Mouse (Mus musculus): Measurements from ENCODE around the gene Gucd1.

Gucd1 gene

DNA sequence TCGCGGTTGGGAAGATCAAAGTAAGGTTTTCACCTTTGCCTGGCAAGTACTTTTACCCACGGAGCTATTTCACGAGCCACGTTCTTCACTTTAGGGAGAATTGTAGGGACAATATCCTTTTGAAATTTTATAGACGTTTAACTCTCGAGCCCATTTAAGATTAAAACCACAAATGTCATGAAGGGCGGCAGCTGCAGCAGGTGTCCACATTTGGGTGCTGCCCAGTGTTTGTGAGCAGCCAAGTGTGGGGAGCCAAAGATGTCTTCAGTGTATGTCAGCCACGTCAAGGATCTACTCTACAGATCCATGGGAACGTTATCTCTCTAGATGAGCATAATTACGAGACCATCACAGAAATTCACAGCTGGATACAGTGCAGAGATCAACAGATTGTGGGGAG, 70.3 kb downstream of the Gucd1 start:
- in situ Hi-C loops (cut with MboI; ENCODE audit: low pct_unique_long_range_greater_than_20kb in 1 of 2, low sequenced_read_pairs in 2 of 2, unreplicated experiment in 1 of 2): loop anchor here in 1 of 2 experiments (25.0 kb wide), 1 partner anchor 260 kb away; no protein-coding TSS in a partner anchor

DNA sequence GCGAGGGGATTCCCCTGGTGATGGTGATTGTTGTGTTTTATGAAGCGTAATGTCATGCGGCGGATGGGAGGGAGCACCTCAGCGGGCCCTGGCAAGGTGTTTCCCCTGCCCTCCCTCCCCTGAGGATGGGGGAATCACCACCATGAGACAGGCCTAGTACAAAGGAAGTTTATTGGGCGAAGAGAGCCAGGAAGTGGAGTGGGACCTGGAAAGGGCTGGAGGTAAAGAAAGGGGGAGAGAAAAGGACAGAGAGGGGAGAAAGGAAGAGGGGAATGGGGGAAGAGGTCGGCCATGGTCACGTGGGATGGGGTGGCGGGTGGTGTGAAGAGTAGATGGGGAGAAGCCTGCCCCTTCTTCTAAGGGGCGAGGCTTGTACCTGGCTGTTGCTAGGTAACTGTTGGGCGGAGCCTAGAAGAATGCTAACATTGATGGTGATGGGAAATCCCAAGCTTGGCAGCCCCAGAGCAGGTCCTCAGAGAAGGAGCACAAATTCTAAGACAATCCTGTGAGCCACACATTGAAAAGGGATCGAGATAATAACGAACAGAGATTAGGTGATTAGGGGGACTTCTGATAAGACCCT, 71.2 kb downstream of the Gucd1 start:
- in situ Hi-C loops (cut with MboI; ENCODE audit: low pct_unique_long_range_greater_than_20kb in 1 of 2, low sequenced_read_pairs in 2 of 2, unreplicated experiment in 1 of 2): loop anchor here in 1 of 2 experiments (25.0 kb wide), 1 partner anchor 259 kb away; no protein-coding TSS in a partner anchor

DNA sequence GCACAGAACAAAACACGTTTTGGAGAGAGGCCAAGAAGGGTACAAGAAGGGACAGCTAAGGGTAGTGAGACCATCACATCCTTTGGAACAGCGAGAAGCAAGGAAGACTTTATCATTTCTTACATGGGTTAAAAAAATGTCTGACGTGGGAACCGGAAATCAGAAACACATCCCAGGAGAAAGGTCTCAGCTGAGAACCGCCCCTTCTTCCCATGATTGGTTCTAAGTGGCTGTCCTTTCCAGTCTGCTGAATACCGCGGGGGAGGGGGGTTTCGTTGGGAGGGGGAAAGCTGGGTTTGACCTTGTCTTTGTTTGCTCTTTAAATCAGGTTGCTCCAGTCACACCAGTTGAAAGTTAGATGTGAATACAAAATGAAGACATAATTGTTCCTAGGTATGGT, 72.7 kb downstream of the Gucd1 start:
- in situ Hi-C loops (cut with MboI; ENCODE audit: low pct_unique_long_range_greater_than_20kb in 1 of 2, low sequenced_read_pairs in 2 of 2, unreplicated experiment in 1 of 2): loop anchor here in 1 of 2 experiments (25.0 kb wide), 1 partner anchor 258 kb away; no protein-coding TSS in a partner anchor

DNA sequence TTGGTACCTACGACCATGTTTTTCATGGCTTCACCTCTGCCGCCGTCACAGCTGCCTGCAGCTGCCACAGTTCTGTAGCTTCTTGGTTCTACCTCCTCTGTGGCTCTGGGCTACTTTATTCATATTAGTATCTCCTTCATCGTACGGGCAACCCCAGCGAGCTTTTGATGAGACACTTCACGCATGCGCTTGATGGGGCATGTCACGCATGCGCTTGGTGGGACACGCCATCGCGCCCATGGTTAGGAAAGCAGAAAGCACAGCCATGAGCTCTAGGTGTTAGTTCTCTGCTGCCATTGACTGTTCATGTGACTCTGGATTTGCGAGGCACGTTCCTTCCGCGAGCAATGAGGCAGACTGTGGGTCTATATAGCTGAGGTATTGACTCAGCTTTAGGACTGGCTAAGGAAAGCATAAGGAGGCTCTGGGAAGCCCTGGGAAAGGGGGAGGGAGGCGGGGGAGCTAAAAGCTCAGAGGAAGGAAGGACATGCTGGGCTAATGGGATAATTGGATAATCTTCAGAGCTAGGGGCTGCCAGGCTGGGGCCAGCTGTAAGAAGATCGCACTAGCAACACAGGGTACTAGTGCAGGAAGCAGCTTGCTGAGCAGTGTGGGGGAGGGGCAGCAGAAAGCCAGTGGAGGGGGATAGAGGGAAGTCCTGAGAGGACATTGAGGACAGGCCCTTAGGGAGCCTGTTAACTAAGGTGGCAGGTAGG, 73.5 kb downstream of the Gucd1 start:
- in situ Hi-C loops (cut with MboI; ENCODE audit: low pct_unique_long_range_greater_than_20kb in 1 of 2, low sequenced_read_pairs in 2 of 2, unreplicated experiment in 1 of 2): loop anchor here in 1 of 2 experiments (5.0 to 25.0 kb wide), 2 partner anchors 43 to 257 kb away; no protein-coding TSS in a partner anchor

DNA sequence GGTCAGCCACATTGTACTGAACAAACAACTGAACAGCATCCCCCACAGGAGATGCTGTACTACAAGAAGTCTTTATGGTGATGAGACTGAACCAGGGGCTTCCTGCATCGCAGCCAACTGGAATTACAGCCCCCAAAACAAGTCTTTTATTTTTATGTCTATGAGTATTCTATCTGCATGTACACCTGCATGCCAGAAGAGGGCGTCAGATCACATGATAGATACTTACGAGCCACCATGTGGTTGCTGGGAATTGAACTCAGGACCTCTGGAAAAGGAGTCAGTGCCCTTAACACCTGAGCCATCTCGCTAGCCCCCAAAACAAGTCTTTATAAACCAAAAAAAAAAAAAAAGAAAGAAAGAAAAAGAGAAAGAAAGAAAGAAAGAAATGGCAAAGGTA, 74.8 kb downstream of the Gucd1 start:
- in situ Hi-C loops (cut with MboI; ENCODE audit: low pct_unique_long_range_greater_than_20kb in 1 of 2, low sequenced_read_pairs in 2 of 2, unreplicated experiment in 1 of 2): loop anchor here in 1 of 2 experiments (5.0 to 25.0 kb wide), 2 partner anchors 44 to 256 kb away; no protein-coding TSS in a partner anchor

DNA sequence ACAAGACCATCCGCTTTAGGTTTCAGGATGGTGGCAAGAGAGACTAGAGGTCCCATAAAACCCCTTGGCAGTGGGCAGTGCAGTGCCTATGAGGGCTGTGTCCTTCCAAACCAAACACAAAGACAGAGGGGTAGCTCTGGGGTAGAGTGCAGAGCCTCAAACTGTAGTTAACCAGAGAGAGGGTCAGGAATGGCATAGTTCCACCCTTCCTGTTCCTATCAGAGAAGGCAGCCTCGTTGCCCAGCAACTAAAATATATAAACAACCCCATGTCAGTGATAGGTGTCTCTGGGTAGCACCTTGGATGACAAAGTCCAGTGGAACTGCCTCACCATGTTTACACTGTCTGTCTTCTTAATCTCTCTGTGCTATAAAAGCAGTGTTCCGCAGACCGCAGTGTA, 76.0 kb downstream of the Gucd1 start:
- in situ Hi-C loops (cut with MboI; ENCODE audit: low pct_unique_long_range_greater_than_20kb in 1 of 2, low sequenced_read_pairs in 2 of 2, unreplicated experiment in 1 of 2): loop anchor here in 1 of 2 experiments (5.0 to 25.0 kb wide), 2 partner anchors 46 to 254 kb away; no protein-coding TSS in a partner anchor

DNA sequence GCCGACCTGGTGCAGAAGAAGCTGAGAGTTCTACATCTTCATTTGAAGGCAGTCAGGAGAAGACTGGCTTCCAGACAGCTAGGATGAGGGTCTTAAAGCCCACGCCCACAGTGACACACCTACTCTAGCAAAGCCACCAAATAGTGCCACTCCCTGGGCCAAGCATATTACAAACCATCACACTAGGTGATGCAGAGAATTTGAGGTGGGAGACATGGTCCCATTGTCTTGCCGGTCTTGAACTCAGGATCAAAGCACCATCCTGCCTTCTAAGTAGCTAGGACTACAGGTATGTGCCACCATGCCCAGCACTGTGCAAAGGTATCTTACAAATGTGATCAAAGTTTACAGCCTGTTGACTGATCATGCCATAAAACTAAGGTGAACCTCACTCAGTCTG, 77.0 kb downstream of the Gucd1 start:
- in situ Hi-C loops (cut with MboI; ENCODE audit: low pct_unique_long_range_greater_than_20kb in 1 of 2, low sequenced_read_pairs in 2 of 2, unreplicated experiment in 1 of 2): loop anchor here in 1 of 2 experiments (5.0 to 25.0 kb wide), 2 partner anchors 47 to 253 kb away; no protein-coding TSS in a partner anchor

DNA sequence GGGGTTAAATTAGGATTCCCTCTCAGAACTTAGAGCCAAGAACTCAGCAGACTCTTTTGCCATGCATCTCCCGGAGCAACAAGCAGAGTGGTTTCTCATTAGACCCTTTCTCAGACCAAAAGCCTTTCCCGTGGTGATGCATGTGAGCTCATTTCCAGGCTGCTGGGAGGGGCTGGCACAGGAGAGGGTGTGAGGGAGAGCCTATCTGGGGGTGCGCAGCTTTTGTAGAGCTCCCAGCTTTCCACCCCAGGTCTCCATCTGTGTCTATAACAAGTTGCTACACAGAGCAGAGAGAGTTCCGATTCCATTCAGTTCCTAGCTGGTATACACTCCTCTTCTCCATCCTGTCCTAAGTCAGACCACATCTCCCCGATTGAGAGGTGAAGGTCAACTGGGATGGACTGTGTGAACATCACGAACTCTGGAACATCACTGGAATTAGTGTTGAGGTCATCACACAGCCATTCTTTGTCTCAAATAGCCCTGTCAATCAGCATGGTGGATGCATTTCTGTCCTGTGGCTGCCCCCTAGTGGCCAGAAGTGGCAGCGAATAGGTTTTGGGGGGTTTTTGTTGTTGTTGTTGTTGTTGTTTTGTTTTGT, 78.5 kb downstream of the Gucd1 start:
- in situ Hi-C loops (cut with MboI; ENCODE audit: low pct_unique_long_range_greater_than_20kb in 1 of 2, low sequenced_read_pairs in 2 of 2, unreplicated experiment in 1 of 2): loop anchor here in 1 of 2 experiments (5.0 to 25.0 kb wide), 2 partner anchors 122 to 252 kb away; partner anchors contain the start of gene Adora2a

DNA sequence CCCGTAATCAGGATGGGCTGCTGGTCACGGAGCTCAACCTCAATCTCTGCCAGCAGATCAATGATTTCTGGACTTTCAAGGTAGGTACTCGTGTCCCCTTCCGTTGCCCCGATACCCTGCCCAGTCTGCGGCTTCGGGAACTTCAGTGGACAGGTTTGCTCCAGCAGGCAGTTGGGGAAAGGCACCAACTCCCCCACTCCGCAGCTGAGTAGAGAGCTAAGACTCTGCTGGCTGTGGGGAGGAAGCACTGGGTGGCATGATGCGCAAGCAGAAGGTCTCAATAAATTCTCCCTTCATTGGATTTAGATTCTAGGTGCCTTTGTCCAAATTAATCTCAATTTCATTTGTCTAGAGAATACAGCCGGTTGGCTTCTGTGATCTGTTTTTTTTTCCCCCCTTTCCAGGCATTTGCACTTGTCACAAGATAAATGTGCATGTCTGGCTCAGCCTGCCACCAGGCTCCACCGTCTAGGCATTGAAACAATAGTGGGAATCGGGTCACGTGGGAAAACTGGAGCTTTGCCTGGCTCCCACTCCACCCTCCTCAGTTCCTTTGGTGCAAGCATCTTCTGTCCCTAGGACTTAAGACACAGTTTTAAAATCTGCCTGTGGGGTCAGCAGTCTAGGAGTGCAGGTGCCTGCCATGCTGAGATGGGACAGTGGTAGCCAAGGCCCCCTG, 79.5 kb downstream of the Gucd1 start:
- in situ Hi-C loops (cut with MboI; ENCODE audit: low pct_unique_long_range_greater_than_20kb in 1 of 2, low sequenced_read_pairs in 2 of 2, unreplicated experiment in 1 of 2): loop anchor here in 1 of 2 experiments (5.0 to 25.0 kb wide), 2 partner anchors 121 to 251 kb away; partner anchors contain the start of gene Adora2a

DNA sequence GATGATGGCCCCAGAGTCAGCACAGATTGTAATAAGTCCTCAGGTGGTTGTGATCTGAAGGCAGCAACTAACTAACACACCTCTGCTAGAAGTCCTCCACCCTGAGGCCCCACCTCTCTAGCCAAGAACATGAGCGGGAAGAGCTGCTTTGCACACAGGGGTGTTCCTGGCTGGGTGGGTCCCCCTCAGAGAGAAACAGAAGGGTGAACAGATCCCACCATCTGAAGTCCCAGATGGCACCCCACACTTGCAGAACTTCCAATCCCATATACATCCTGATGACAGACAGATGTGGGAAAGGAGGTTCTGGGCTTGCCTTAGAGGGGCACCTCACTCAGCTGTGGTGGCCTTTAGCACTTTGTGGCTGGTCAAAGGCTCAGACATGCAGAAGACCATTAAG, 80.5 kb downstream of the Gucd1 start:
- in situ Hi-C loops (cut with MboI; ENCODE audit: low pct_unique_long_range_greater_than_20kb in 1 of 2, low sequenced_read_pairs in 2 of 2, unreplicated experiment in 1 of 2): loop anchor here in 1 of 2 experiments (5.0 to 25.0 kb wide), 2 partner anchors 120 to 250 kb away; partner anchors contain the start of gene Adora2a

DNA sequence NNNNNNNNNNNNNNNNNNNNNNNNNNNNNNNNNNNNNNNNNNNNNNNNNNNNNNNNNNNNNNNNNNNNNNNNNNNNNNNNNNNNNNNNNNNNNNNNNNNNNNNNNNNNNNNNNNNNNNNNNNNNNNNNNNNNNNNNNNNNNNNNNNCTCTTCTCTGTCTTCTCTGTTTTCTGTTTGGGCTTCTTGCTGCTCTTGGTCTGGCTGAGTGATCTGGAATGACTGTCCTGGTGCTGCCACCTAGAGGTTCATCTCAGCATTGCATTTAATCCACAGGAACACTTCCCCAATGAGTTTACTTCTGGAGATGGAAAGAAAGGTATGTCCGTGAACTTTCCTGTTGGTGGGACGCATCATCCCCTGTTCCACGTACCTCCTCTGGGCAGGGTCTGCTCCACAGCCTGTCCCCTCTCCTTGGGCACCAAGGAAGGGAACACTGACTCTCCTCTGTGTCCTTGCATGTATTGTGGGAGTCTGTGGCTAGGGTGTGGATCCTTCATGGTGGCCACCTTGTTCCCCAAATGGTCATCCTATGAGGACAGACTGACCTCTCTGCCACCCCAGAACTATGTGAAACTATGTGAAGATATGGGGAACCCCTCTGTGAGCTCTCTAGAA, 81.1 kb downstream of the Gucd1 start:
- in situ Hi-C loops (cut with MboI; ENCODE audit: low pct_unique_long_range_greater_than_20kb in 1 of 2, low sequenced_read_pairs in 2 of 2, unreplicated experiment in 1 of 2): loop anchor here in 1 of 2 experiments (5.0 to 25.0 kb wide), 2 partner anchors 119 to 249 kb away; partner anchors contain the start of gene Adora2a

DNA sequence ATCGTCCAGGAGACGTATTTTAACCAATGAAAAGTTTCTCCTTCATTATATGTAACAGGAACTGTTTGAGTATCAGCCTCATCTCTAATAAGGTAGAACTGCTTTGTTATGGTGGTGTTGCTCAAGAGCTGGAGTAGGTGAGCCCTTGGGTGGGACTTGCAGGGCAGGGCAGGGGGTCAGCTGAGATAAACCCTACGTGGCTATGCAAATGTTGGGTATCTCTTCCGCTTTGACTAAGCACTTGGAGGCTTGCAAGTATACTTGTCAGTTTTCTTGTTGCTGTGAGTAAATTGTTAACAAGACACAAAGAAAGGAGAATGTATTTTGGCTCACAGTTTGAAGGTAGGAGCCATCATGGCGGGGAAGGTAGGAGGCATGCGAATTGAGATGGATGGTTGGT, 87.1 kb downstream of the Gucd1 start:
- in situ Hi-C loops (cut with MboI; ENCODE audit: low pct_unique_long_range_greater_than_20kb in 1 of 2, low sequenced_read_pairs in 2 of 2, unreplicated experiment in 1 of 2): loop anchor here in 1 of 2 experiments (25.0 kb wide), 1 partner anchor 243 kb away; no protein-coding TSS in a partner anchor

DNA sequence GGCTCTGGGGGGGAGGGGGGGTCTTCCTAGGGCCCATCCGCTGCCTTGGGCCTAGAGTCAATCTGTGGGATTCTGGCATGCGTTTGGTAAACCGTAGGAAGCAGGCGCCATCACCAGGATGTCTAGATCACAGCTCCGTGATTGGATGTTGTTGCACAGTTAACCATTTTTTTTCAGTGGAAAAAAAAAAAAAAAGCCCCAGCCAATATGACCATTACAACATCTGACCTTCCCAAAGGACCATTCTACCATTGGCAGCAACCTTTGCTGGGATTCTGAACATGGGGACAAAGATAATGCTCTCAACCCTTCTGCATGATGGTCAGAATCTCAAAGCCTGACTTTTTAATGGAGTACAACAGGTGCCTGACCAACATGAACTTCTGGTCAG, 87.6 kb downstream of the Gucd1 start:
- in situ Hi-C loops (cut with MboI; ENCODE audit: low pct_unique_long_range_greater_than_20kb in 1 of 2, low sequenced_read_pairs in 2 of 2, unreplicated experiment in 1 of 2): loop anchor here in 1 of 2 experiments (25.0 kb wide), 1 partner anchor 243 kb away; no protein-coding TSS in a partner anchor

DNA sequence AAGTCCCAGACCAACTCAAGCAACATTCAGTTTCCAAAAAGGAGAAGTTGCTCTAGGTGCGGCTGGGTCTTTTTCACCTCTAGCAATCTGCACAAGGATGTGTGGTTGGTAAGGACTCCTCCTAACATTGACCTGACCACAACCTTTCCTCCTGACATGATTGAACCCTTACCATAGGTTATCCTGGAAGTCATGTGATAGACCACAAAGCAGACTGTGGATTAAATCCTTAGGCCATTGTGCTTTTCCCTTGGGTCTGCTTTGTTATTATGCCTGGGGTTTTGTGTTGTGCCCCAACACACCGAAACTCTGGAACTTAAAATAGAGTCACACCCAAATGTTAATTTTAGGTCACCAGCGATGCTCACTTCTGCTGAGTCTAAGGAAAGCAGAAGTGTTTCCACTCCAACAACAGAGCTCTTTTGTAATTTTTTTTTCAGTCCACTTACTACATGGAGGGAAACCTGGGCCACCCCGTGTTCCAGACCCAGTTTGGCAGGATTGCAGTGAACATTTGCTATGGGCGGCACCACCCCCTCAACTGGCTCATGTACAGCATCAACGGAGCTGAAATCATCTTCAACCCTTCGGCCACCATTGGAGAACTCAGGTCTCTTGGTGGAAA, 88.1 kb downstream of the Gucd1 start:
- in situ Hi-C loops (cut with MboI; ENCODE audit: low pct_unique_long_range_greater_than_20kb in 1 of 2, low sequenced_read_pairs in 2 of 2, unreplicated experiment in 1 of 2): loop anchor here in 1 of 2 experiments (25.0 kb wide), 1 partner anchor 242 kb away; no protein-coding TSS in a partner anchor

DNA sequence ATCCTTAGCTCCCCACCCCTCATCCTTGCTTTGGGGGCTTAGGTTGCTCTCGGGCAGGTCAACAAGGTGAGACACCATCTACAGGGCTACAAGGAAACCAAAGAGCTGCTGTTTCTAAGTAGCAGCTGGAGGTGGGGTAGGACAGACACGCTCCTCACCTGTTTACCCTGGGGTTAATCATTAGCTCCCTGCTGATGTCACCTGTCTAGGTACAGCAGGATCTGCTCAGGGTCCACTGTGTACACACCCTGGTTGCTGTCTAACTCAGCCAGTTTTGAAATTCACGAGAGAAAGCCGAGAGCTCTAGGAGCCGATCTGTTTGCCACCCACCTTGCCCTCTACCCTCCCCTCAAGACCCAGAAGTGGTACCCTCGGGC, 88.8 kb downstream of the Gucd1 start:
- in situ Hi-C loops (cut with MboI; ENCODE audit: low pct_unique_long_range_greater_than_20kb in 1 of 2, low sequenced_read_pairs in 2 of 2, unreplicated experiment in 1 of 2): loop anchor here in 1 of 2 experiments (25.0 kb wide), 1 partner anchor 242 kb away; no protein-coding TSS in a partner anchor

DNA sequence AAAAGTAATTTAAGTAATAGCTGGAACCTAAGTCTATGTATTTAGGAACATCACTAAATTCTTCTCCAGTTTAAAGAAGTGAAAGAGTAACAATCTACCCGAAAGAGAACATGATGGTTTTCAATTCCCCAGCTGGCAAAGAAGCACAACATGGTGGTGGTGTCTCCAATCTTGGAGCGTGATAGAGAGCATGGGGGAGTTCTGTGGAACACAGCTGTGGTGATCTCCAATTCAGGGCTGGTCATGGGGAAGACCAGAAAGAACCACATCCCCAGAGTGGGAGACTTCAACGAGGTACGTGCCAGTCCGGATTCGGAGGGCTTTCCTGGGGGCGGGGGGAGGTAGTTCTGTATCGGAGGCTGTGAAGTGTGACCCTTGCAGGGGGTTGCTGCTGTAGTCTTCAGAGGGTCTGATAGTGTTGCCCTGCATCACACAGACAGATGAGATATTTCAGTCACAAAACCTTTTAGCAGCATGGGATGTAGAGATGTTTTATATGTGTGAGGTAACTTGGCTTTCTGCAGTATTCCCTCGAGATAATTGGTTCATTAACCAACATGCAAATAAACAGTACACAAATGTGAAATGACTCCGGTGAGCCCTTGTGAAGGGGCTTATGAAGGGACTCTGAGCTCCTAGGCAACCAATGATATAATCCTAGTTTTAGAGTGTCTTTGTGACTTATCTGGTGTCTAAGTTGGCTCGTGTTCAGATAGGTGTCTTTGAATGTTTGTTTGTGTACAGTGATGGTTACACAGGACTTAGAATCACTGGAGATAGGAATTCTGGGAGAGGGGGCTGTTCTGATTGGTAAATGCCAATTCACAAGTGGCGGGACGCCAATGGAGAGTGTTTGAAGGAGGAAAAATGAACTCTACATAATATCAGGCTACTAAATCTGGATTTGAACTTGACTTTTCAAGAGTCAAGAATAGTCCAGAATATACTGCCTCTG, 89.4 kb downstream of the Gucd1 start:
- in situ Hi-C loops (cut with MboI; ENCODE audit: low pct_unique_long_range_greater_than_20kb in 1 of 2, low sequenced_read_pairs in 2 of 2, unreplicated experiment in 1 of 2): loop anchor here in 1 of 2 experiments (25.0 kb wide), 1 partner anchor 241 kb away; no protein-coding TSS in a partner anchor
